Mouse (Mus musculus): ENCODE measurements around the gene Lsm14b. TPM values are rescaled to one million over a fixed set of nuclear protein-coding genes. Genes with fewer than 3 reads are reported as not detected.
A peak's percentile ranks its signal among the peaks of the same experiment; 100 is the strongest.

The Lsm14b gene
- polyA plus RNA-seq, 1 experiment from 2014 or later = 1.3 TPM

GRCm38 (mm10) chr2:180018573-180018972 is 6.2 kb upstream of the Lsm14b start:
- H3K4me3 ChIP-seq (replicated peaks) = no peak overlapping the region

GRCm38 (mm10) chr2:180020091-180020661 is 4.6 kb upstream of the Lsm14b start:
- Histone ChIP-seq H3K9me3 (replicated peaks) (no peaks in the 10 kb centered on the region), H3K4me3 (replicated peaks) (no peak overlapping the region), H3K27ac (replicated peaks) (no peak overlapping the region), H3K4me1 (replicated peaks) (peaks cover 11% of the 10 kb centered on the region), H3K27me3 (peaks cover 46% of the 10 kb centered on the region), H3K36me3 (replicated peaks) (no peaks in the 10 kb centered on the region), H3K9ac (no peak overlapping the region), H3K4me2 (no peak overlapping the region)
- no peak for ATAC-seq (ENCODE audit: insufficient read depth)
- WGBS (ENCODE audit: insufficient replicate concordance) = 66% methylated on average over 7 of the region's 7 CpGs

More at GRCm38 (mm10) chr2:180018573-180018972, 6.2 kb upstream of the Lsm14b start:
- no peak overlapping the region for H3K4me2 ChIP-seq
- H3K9me3 ChIP-seq (replicated peaks) = no peaks in the 10 kb centered on the region
- no peak overlapping the region for H3K9ac ChIP-seq
- H3K27ac ChIP-seq (replicated peaks) = no peak overlapping the region
- 69% methylated on average over 9 of the region's 9 CpGs for WGBS (ENCODE audit: insufficient replicate concordance)
- no peak for ATAC-seq (ENCODE audit: insufficient read depth)
- no peaks in the 10 kb centered on the region for H3K36me3 ChIP-seq (replicated peaks)
- H3K4me1 ChIP-seq (replicated peaks) = peaks cover 2% of the 10 kb centered on the region
- H3K27me3 ChIP-seq = peaks cover 48% of the 10 kb centered on the region

- Histone ChIP-seq H3K4me1 (replicated peaks) (peaks cover 19% of the 10 kb centered on the region), H3K27ac (replicated peaks) (no peak overlapping the region), H3K36me3 (replicated peaks) (no peaks in the 10 kb centered on the region), H3K4me3 (replicated peaks) (no peak overlapping the region), H3K27me3 (peaks cover 46% of the 10 kb centered on the region), H3K9me3 (replicated peaks) (no peaks in the 10 kb centered on the region), H3K4me2 (no peak overlapping the region), H3K9ac (no peak overlapping the region)
- WGBS (ENCODE audit: insufficient replicate concordance) = 51% methylated on average over 8 of the region's 8 CpGs
- ATAC-seq (ENCODE audit: insufficient read depth) = no peak
Observed at GRCm38 (mm10) chr2:180020919-180021318, 3.9 kb upstream of the Lsm14b start.

- Histone ChIP-seq H3K4me3 (replicated peaks) (no peak overlapping the region), H3K9me3 (replicated peaks) (no peaks in the 10 kb centered on the region), H3K27ac (replicated peaks) (no peak overlapping the region), H3K9ac (no peak overlapping the region), H3K36me3 (replicated peaks) (peaks cover 2% of the 10 kb centered on the region), H3K27me3 (peaks cover 46% of the 10 kb centered on the region), H3K4me2 (no peak overlapping the region), H3K4me1 (replicated peaks) (peaks cover 36% of the 10 kb centered on the region)
- WGBS (ENCODE audit: insufficient replicate concordance) = 58% methylated on average over 6 of the region's 6 CpGs
- no peak for ATAC-seq (ENCODE audit: insufficient read depth)
Observed at GRCm38 (mm10) chr2:180022751-180023150, 2.0 kb upstream of the Lsm14b start.

GRCm38 (mm10) chr2:180025135-180025860 is 511 bp downstream of the Lsm14b start:
- no peaks in the 10 kb centered on the region for H3K9me3 ChIP-seq (replicated peaks)
- H3K4me2 ChIP-seq = peak overlapping the region; percentile 99
- H3K27me3 ChIP-seq = peaks cover 35% of the 10 kb centered on the region
- H3K27ac ChIP-seq (replicated peaks) = peak overlapping the region; percentile 96
- under 1% methylated on average over 84 of the region's 84 CpGs for WGBS (ENCODE audit: insufficient replicate concordance)
- H3K4me3 ChIP-seq (replicated peaks) = peak overlapping the region; percentile 93
- H3K9ac ChIP-seq = peak overlapping the region; percentile 86
- H3K4me1 ChIP-seq (replicated peaks) = peaks cover 40% of the 10 kb centered on the region
- ATAC-seq (ENCODE audit: insufficient read depth) = peak; percentile 1
- H3K36me3 ChIP-seq (replicated peaks) = peaks cover 25% of the 10 kb centered on the region

GRCm38 (mm10) chr2:180025861-180026200 is 1.0 kb downstream of the Lsm14b start:
- 19% methylated on average over 6 of the region's 6 CpGs for WGBS (ENCODE audit: insufficient replicate concordance)

GRCm38 (mm10) chr2:180027768-180028167 is 3.0 kb downstream of the Lsm14b start:
- Histone ChIP-seq H3K9ac (no peak overlapping the region), H3K4me3 (replicated peaks) (no peak overlapping the region), H3K27ac (replicated peaks) (no peak overlapping the region), H3K4me2 (no peak overlapping the region), H3K4me1 (replicated peaks) (peaks cover 40% of the 10 kb centered on the region), H3K27me3 (peaks cover 10% of the 10 kb centered on the region), H3K9me3 (replicated peaks) (no peaks in the 10 kb centered on the region), H3K36me3 (replicated peaks) (peaks cover 49% of the 10 kb centered on the region)
- no peak for ATAC-seq (ENCODE audit: insufficient read depth)
- 73% methylated on average over 9 of the region's 9 CpGs for WGBS (ENCODE audit: insufficient replicate concordance)

More at GRCm38 (mm10) chr2:180025861-180026200, 1.0 kb downstream of the Lsm14b start:
- Histone ChIP-seq H3K27ac (replicated peaks) (0 out of 2 replicates have a peak overlapping the region, but pooled peaks have one; percentile 96), H3K4me2 (peak overlapping the region; percentile 99), H3K36me3 (replicated peaks) (peaks cover 30% of the 10 kb centered on the region), H3K4me3 (replicated peaks) (peak overlapping the region; percentile 93), H3K9me3 (replicated peaks) (no peaks in the 10 kb centered on the region), H3K9ac (peak overlapping the region; percentile 86), H3K27me3 (peaks cover 30% of the 10 kb centered on the region), H3K4me1 (replicated peaks) (peaks cover 40% of the 10 kb centered on the region)
- ATAC-seq (ENCODE audit: insufficient read depth) = no peak

GRCm38 (mm10) chr2:180031270-180031669 is 6.5 kb downstream of the Lsm14b start:
- WGBS (ENCODE audit: insufficient replicate concordance) = 78% methylated on average over 6 of the region's 6 CpGs

GRCm38 (mm10) chr2:180032925-180033324 is 8.1 kb downstream of the Lsm14b start:
- Histone ChIP-seq H3K27me3 (no peaks in the 10 kb centered on the region), H3K4me1 (replicated peaks) (0 out of 2 replicates have a peak, but pooled peaks cover 4% of the 10 kb centered on the region), H3K9ac (no peak overlapping the region), H3K4me2 (no peak overlapping the region), H3K9me3 (replicated peaks) (no peaks in the 10 kb centered on the region), H3K4me3 (replicated peaks) (no peak overlapping the region), H3K27ac (replicated peaks) (no peak overlapping the region), H3K36me3 (replicated peaks) (peaks cover 98% of the 10 kb centered on the region)
- no peak for ATAC-seq (ENCODE audit: insufficient read depth)
- WGBS (ENCODE audit: insufficient replicate concordance) = 74% methylated on average over 3 of the region's 3 CpGs

More at GRCm38 (mm10) chr2:180031270-180031669, 6.5 kb downstream of the Lsm14b start:
- Histone ChIP-seq H3K4me3 (replicated peaks) (no peak overlapping the region), H3K4me2 (no peak overlapping the region), H3K27me3 (no peaks in the 10 kb centered on the region), H3K9ac (no peak overlapping the region), H3K9me3 (replicated peaks) (no peaks in the 10 kb centered on the region), H3K36me3 (replicated peaks) (peaks cover 84% of the 10 kb centered on the region), H3K4me1 (replicated peaks) (peaks cover 20% of the 10 kb centered on the region), H3K27ac (replicated peaks) (no peak overlapping the region)
- no peak for ATAC-seq (ENCODE audit: insufficient read depth)

- no peak for ATAC-seq (ENCODE audit: insufficient read depth)
- Histone ChIP-seq H3K4me1 (replicated peaks) (0 out of 2 replicates have a peak, but pooled peaks cover 3% of the 10 kb centered on the region), H3K4me3 (replicated peaks) (no peak overlapping the region), H3K9me3 (replicated peaks) (no peaks in the 10 kb centered on the region), H3K27ac (replicated peaks) (no peak overlapping the region), H3K9ac (no peak overlapping the region), H3K27me3 (no peaks in the 10 kb centered on the region), H3K36me3 (replicated peaks) (peaks cover 98% of the 10 kb centered on the region), H3K4me2 (no peak overlapping the region)
- WGBS (ENCODE audit: insufficient replicate concordance) = 59% methylated on average over 3 of the region's 3 CpGs
Observed at GRCm38 (mm10) chr2:180033956-180034355, 9.2 kb downstream of the Lsm14b start.

- Histone ChIP-seq H3K27me3 (no peaks in the 10 kb centered on the region), H3K9ac (no peak overlapping the region), H3K4me2 (no peak overlapping the region), H3K4me1 (replicated peaks) (peaks cover 3% of the 10 kb centered on the region; the same call in 1 of the 2 replicates), H3K36me3 (replicated peaks) (peaks cover 94% of the 10 kb centered on the region), H3K4me3 (replicated peaks) (no peak overlapping the region), H3K27ac (replicated peaks) (no peak overlapping the region), H3K9me3 (replicated peaks) (no peaks in the 10 kb centered on the region)
- ATAC-seq (ENCODE audit: insufficient read depth) = no peak
- 42% methylated on average over 5 of the region's 5 CpGs for WGBS (ENCODE audit: insufficient replicate concordance)
Observed at GRCm38 (mm10) chr2:180034753-180035152, 10.0 kb downstream of the Lsm14b start.

Measured in liver, embryonic 15.5 days (tissue).